Mouse (Mus musculus) urinary bladder, adult 2 months (tissue): ENCODE results near the gene Ms4a5. TPM values are rescaled to one million over a fixed set of nuclear protein-coding genes. Genes with fewer than 3 reads are reported as not detected.

Experiments
- polyA plus RNA-seq: library from polyadenylated mRNA; depleted of rRNA; stranded (reverse); fragments of >200 nt; gene quantifications from 2 replicates; pipeline ENCODE4 v1.2.3, GENCODE M21; 2012; rRNA removed

The Ms4a5 gene
- polyA plus RNA-seq, 1 experiment = not detected

Other genes starting within 250 kb of the Ms4a5 start
- 1.7 and 2.2 TPM in 2 replicates for gene Ms4a8a, start 202.8 kb downstream of the Ms4a5 start, polyA plus RNA-seq
- not detected in 2 replicates for gene 1700017D01Rik, start 153.0 kb downstream of the Ms4a5 start, polyA plus RNA-seq
- not detected in 2 replicates for gene 1700025F22Rik, start 118.6 kb downstream of the Ms4a5 start, polyA plus RNA-seq
- gene Ms4a13, start 87.1 kb downstream of the Ms4a5 start, polyA plus RNA-seq = not detected in 2 replicates
- gene Ms4a12, start 51.4 kb downstream of the Ms4a5 start, polyA plus RNA-seq = not detected in 2 replicates
- gene Ms4a1, start 17.6 kb downstream of the Ms4a5 start, polyA plus RNA-seq = 0.10 and 0.25 TPM in 2 replicates
- 1.6 and 2.0 TPM in 2 replicates for gene Ms4a14, start 30.6 kb upstream of the Ms4a5 start, polyA plus RNA-seq
- gene Ms4a7, start 52.3 kb upstream of the Ms4a5 start, polyA plus RNA-seq = 11.5 and 16.8 TPM in 2 replicates
- 3.4 and 3.8 TPM in 2 replicates for gene Ms4a4a, start 91.7 kb upstream of the Ms4a5 start, polyA plus RNA-seq
- 1.5 and 2.5 TPM in 2 replicates for gene Ms4a4c, start 120.9 kb upstream of the Ms4a5 start, polyA plus RNA-seq
- gene Ms4a4b, start 159.7 kb upstream of the Ms4a5 start, polyA plus RNA-seq = 5.0 TPM in 2 replicates
- 12.8 and 13.3 TPM in 2 replicates for gene Ms4a6c, start 185.5 kb upstream of the Ms4a5 start, polyA plus RNA-seq
- 0.69 and 0.70 TPM in 2 replicates for gene Gm8369, start 202.1 kb upstream of the Ms4a5 start, polyA plus RNA-seq
- 9.2 and 14.0 TPM in 2 replicates for gene Ms4a6b, start 232.6 kb upstream of the Ms4a5 start, polyA plus RNA-seq